Mouse (Mus musculus) ES-Bruce4 (cell line): ENCODE data around the gene Slc46a2.

Experiments used
- CTCF ChIP-seq: IDR thresholded peaks from one replicate; pipeline ENCODE4 v1.8.1; 2011; ENCODE audit warnings: low read depth, low read length
- EP300 ChIP-seq: IDR thresholded peaks from 2 replicates; pipeline ENCODE4 v1.6.1; 2011; ENCODE audit warnings: low read depth, low read length; ENCODE audit not compliant: insufficient read depth
- POLR2A ChIP-seq: IDR thresholded peaks from one replicate; pipeline ENCODE4 v1.8.1; 2011; ENCODE audit warnings: low read length; ENCODE audit not compliant: insufficient read depth

- TF ChIP-seq CTCF (peak; percentile 71), POLR2A (no peak), EP300 (no peak)
Observed at GRCm38 (mm10) chr4:59902547-59902946, 12.3 kb downstream of the Slc46a2 start.
